Mouse (Mus musculus) R1 (cell line): ENCODE results near the gene Kif5a.
"Not testable (repeated sequence)": the region's sequence is repeated elsewhere in the genome, so short reads cannot be mapped to it uniquely, and the experiment has no call there.

Experiments used
- DNase-seq: peaks from one replicate; pipeline ENCODE4 v3.0.0-alpha.2; 2018; ENCODE audit warnings: low read depth, low spot score

Kif5a gene

DNA sequence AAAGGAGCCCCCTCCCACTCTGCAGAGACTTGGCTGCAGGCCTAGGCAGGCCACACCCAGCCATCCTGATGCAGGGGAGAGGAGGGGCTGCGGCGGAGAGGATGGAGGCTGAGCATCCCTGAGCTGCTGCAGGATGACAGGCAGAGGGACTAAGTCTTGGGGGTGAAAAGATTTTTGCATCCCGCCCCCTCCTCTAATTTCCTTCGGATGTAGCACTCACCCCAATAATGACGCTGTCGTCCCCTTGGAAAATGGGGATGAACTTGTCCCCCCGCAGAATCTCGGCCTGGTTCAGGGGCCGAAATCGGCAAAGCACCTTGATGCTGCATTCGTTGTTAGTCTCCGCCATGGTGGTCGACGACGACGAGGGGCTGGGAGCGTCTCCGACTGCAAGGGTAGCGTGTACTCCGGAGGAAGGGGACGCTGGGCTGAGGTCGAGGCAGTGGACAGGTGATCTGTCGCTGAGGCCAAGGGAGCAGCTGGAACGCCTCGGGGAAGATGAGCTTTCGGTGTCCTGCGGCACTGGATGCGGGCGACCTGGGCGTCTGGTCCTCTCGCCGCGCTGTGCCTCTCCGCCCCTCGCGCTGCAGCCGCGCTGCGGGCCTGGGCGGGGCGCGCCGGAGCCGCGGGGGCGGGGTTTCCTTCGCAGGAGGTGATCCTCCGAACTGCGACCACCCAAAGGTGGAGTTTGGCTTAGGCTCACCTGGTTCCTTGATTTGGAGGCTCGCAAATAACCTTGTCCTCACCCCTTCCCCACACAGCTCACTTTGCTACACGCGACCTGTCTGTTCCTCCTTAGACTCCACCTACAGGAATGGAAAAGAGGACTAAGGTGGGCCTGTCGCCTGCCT is at the start of gene Kif5a:
Kif5a (minus strand) TSS at position 801 of the 851 bp plus-strand sequence.
- DNase-seq, result peak; percentile 41

DNA sequence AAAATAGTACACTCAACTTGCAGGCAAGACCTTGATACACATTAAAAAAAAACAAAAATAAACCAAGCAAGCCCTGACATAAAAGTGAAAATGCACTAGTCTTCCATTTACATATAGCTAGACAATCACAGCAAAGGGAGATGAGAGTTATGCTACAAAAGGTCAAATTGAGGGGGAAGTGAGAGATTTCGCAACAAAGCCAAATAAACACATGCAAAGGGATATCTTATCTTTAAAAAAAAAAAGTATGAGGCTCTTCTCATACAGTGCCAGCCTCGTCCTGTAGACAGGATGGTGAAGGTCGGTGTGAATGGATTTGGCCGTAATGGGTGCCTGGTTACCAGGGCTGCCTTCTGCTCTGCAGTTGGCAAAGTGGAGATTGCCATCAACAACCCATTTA is 49.7 kb upstream of the Kif5a start:
- DNase-seq, result no peak

DNA sequence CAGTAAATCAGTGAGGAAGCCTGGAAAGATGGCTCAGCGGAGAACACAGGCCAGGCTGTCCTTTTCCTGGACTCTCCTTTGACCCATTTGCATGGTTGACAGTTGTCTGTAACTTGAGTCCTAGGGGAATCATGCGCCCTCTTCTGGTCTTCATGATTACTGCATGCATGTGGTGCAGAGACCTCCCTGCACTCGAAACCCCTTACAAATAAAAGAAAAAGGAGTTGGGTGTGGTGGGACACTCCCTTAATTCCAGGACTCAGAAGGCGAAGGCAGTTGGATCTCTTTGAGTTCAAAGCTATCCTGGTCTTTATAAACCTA is 49.2 kb upstream of the Kif5a start:
- peak; percentile 98 for DNase-seq

DNA sequence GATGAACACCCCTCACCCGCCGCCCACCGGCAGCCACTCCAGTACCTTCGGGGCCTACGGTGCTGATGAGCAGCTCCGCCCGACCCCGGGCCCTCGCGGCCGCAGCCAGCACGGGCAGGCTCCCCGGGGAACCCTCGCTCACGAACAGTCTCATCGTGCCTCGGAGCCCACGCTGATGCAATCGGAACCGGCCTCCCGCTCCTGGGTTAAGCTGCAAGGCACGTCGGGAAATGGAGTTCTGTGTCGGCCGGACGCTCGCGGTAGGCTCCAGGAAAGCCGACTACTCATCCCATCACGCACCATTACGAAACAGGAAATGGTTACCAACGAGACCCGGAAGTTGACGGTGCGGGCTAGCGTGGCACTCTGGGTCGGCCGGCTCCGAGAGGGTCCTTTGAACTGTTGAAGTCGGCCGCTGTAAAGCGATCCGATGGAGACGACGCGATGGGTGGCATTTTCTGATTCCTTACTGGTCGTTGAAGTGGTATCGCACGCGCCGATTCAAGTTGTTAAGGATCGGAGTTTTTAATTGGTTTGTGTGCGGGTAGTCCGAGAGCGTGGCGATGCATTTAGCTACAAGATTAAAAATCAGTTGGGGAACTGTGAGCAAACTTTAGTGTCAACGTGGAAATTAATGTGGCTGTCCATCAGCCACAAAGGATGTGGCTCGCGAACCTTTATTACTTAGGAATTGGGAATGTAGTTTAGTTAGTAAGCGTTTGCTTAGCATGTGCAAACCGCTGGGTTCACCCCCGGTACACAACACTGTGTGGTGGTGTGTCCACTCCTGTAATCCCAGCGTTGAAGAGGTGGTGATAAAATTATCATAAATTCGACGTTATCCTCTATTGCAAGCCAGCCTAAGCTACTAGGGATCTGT is 48.6 kb upstream of the Kif5a start, which contains the start of gene Mars:
Mars (minus strand) TSS at position 311 of the 880 bp plus-strand sequence.
- DNase-seq, result peak; percentile 99

DNA sequence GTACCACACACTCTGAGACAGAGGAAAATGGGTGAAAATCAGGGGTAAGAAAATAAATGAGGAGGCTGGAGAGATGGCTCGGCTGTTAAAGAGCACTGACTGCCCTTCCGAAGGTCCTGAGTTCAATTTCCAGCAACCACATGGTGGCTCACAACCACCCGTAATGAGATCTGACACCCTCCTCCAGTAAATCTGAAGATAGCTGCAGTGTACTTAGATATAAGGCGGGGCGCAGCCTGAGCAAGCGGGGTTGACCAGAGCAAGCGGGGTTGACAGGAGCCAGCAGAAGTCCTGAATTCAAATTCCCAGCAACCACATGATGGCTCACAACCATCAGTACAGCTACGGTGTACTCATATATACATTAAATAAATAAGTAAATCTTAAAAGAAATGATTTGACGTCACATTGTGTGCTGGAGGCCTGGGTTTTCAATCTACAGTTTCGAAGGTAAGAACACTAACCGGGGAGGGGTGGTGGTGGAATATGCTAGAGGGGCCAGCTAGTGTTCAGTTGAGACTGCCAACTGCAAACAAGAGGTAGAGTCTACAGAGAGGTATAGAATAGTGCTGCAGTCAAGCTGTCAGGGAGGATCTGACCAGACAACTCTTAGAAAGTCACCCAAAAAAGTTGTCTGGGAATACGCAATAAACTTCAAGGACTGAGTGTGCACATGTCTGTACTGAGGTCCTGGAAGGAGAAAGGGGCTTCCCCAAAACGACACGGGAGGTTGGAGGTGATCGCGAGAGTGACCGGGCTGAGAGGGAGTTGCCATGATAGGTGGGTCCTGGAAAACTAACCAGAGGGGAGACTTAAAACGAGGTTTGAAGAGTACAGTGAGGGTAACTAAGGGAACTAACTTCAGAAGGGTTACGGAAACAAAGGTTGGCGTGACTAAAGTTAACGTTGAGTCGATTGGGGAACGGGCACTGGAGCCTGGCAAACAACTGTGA is 47.7 kb upstream of the Kif5a start:
- peak; percentile 93 for DNase-seq

DNA sequence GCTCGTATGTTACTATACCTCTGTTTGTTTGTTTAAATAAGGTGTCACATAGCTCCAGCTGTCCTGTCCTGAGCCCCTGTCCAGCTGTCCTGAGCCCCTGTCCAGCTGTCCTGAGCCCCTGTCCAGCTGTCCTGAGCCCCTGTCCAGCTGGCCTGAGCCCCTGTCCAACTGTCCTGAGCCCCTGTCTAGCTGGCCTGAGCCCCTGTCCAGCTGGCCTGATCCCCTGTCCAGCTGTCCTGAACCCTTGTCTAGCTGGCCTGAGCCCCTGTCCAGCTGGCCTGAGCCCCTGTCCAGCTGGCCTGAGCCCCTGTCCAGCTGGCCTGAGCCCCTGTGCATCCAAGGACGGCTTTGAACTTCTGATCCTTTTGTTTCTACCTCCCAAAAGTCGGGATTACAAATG is 46.0 kb upstream of the Kif5a start:
- DNase-seq, result not testable (repeated sequence)

DNA sequence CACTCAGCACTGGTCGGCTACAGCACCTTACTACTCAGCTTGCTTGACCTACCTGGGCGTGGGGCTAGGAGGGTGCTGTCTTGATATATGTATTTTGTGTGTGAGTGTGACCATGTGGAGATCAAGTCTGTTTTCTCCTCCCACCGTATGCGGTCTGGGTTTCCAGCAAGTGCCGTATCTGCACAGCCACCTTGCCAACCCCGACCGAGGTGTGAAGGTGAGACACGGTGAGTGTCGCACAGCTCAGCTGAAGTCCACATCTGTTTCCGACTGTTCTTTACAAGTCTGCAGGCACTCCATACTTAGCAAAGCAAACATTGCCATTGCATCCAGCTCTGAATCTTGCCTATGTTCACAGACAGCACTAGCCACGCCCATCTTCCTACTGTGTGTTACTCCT is 40.0 kb upstream of the Kif5a start:
- DNase-seq, result no peak

DNA sequence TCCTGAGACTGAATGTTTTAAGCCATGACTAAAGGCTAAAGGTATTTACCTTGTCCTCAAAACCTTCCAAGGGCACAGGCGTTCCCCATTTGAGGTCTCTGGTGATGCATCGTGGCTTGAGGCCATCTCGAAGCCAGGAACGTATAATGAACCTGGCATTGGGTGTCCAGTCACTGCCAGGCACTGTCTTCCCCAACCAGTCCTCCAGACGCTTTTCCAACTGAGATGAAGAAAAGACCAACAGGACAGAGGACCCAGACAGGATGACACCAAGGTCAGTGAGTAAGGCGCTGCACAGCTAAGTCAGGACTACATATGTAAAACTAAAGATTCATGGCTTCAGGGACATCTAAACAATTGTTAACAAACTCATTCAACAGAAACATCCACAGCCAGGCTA is 37.2 kb upstream of the Kif5a start:
- no peak for DNase-seq

DNA sequence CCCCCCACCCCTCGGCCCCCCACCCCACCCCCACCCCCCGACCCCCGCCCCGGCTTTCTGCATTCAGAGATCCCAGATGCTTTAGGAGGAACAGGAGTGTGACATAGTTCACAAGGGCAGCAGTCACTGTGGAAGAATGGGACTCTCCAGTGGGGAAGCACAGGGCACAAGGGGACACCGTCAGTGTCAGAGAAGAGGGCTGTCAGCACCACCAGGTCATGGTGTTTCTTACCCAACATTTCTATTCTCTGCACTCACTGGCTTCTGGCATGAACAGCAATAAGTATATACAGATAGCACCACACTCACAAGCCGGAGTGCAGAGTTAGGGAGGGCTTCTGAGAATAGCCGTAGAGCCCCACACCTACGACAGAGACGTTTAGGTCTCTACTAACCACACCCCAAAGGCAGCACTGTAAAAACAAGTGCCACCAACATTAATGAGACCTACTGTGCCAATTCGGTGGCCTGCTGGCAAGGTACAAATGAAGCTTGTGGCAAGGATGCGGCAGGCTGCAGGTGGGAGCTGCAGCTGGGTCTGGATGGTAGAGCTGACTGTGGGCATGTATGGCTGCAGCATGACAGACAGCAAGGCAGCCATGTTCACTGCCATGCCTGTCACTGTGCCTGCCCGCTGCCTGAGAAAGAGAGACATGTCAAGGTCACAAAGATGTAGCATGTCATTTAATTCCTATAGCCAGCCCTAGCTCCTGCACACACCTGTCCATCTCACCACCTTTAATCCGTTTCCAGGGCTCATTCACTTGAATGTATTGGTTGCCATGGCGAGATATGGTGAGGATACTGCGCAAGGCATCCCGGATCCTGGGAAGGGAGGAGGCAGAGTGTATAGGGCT is 34.1 kb upstream of the Kif5a start:
- DNase-seq, result no peak

DNA sequence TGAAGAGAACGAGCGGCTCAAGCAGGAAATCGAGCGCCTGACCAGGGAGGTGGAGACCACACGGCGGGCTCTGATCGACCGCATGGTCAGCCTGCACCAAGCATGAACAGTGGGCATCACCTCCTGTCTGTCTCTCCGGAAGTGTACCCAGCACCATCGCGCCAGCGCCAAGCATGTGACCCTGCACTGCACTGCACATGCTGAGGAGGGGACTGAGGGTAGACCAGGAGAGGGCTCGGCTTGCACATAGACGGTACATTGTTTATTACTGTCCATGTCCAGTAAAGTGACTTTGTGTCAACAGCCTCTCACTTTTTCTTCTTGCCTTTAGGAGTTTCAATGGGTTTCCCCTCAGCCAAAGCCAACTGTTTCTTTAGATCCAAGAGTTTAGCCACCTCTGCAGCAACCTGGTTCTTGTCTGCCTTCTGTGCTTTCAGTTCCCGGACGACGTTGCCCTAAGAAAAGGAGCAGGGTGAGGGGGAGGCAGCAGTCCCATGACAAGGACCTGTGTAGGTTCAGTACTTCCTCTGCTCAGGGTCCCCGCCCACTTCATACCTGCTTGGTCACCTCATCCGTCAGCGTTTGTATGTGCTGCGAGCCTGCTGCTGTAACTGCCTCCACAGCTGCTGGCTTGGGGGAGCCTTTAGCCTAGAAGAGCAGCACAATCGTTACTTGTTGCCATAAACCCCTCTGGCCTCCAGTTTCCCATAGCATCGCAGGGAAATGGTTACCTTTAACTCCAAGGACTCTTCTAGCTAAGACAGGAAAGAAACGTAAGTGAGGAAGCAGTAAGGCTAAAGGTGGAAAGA is 33.0 kb upstream of the Kif5a start:
- no peak for DNase-seq

DNA sequence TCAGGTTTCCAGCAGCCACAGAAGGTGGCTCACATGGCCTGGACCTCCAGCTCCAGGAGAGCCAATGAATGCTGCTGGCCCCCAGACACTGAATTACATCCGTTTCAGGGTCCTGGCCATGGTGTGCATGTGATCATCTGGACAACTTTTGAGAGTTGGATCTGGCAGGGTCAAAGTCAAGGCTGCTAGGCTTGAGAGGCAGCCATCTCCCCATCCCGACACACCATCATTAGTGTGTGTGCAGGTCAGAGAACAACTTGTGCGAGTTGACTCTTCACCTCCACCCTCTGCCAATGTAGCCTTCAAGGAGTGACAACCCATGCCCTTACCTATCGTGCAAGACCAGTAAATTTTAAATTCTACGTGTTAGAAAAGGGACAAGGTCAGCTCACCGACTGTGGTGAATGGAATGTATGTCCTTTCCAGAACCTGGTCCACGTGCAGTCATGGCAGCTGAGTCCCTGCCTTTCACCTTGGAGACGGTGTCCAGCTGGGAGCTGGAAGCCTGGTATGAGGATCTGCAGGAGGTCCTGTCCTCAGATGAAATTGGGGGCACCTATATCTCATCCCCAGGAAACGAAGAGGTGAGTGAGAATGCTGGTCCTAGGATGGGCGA is 31.9 kb upstream of the Kif5a start:
- no peak for DNase-seq

DNA sequence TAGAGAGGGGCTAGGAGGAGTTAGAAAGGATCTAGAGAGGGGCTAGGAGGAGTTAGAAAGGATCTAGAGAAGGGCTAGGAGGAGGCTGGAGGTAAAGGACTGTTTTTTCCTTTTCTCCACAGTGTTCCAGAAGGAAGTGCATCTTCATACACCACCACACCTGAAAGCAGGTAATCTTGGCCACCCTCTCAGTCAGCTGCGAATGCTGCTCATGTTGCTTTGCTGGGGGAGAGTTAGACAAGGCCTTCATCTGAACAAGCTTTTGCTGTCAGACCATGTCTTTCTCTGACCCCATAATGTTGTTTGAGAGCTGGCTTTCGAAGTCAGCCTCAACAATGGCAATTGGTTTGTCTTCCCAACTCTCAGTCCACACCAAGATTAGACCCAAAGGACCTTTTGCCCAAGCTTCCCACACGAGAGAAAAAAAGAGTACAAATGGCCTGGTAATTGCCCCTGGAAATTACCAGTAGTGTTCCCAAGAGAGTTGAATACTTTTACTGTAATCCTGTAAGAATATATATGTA is 30.5 kb upstream of the Kif5a start:
- DNase-seq, result no peak

DNA sequence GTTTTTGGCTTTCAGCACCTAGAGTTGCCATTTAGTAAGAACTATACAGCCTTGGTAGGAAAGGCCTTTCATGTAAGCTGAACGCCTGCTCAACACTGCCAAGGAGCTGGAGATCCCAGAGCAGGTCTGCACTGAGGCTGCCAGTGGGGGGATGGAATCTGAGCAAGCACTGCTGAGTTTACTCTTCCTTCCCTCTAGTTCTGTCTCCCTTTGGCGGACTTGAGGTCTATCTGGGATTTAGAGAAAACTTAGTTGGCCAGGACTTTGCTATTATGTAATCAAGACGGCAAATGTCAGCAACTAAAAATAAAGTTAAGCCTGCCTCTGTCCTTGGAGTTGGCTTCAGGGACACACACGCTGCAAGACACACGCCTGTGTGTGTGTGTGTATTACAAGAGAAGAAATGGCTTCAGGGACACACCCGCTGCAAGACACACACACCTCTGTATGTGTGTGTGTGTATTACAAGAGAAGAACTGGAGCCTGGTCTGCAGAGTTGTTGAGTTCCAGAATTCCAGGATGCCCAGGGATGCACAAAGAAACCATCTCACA is 29.9 kb upstream of the Kif5a start:
- no peak for DNase-seq

DNA sequence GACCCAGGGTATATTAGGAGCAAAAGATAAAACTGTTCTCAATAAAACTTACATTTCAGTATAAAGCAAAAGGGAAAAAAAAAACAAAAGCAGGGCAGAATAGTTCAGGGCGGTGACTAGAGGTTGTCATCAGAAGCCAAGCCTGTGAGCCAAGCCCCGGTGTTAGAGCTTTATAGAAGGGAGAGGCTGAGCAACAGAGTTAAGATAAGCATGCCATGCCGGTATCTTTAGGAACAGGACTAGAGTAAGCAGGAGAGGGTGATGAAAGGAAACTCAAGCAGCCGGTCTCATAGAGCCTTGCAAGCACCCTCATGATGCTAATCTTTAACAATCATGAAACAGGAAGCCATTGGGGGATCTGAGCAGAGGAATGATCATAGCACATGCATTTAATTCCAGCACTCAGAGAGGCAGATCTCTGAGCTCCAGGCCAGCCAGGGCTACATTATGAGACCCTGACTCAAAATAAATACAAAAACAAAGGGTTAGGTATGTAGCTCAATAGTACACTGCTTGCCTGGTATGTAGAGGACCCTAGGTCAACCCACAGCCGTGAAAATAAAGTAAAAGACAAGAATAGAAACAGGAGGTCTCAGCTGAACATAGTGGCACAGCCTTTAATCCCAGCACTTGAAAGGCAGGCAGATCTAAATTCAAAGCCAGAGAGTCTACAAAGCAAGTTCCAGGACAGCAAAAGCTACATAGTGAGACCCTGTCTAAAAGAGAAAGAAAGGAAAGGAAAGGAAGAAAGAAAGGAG is 28.9 kb upstream of the Kif5a start:
- no peak for DNase-seq

DNA sequence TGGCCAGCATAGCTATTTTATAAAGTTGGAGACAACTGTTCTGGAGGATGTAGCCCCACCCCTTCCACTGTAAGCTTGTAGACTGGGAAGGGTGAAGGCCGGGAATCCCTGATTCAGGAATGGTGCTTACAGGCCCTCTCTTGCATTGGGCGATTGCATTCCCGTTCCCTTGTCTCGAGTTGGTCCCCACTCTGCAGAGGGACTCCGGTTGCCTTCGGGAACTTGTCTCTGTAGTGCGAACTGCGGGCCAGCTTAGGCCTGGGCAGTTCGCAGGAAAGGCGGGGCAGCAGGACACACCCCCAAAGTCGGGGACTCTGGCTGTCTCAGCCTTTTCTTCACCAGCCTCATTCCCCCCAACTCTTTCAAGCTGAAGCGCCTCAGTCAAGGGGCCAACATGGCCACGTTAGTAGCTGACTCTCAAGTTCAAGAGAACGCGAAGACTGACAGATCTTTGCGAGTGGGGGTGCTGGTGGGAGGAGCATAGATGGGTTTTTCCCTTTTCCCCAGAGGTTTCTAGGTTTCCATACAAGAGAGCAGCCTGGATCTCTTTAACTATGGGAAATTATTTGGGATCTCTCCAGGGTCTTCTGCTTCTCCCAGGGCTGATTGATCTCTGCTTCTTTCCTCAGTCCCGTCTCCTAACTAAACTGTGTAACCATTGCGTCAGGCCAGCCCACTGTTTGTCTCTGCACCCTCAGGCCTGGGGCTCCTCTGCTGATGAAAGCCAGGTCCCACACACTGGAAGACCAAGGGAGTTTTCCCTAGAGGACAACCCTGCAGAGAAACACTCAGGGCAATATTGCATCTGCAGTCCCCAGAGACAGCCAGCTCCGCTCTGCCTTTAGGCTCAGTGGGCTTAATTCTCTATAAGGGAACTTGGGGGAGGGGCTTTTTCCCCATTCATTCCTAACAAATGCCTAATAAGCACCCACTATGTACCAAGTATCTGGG is 28.1 kb upstream of the Kif5a start:
- no peak for DNase-seq

DNA sequence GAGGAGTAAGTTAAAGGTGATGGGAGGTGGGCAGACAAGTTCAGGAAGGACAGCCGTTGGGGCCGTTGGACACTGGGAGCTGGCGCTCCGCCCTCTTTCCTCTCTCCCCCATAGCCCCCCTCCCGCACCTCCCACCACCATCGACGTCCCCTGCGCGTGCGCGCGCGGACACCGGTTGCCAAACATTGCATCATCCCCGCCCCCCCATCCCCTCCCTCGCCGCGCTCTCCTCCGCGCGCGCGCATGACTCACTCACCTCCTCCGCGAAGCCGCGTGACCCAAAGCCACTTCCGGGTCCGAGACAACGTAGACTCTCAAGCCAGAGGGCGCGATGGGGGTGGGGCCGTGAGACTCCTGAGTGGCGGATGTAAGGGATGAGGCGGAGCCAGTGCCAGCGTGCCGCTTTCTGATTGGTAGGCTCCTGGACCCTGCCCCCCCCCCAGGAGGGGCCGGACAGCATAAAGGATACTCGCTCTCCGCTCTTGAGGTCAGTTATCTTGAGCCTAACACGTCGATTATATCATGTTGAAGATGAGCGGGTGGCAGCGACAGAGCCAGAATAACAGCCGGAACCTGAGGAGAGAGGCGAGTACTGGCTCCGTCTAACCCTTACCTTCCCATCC is 27.3 kb upstream of the Kif5a start:
- peak; percentile 100 for DNase-seq
